Mouse (Mus musculus) liver, embryonic 14.5 days (tissue): Measurements from ENCODE around the gene Crabp2. TPM values are rescaled to one million over a fixed set of nuclear protein-coding genes. Genes with fewer than 3 reads are reported as not detected.

ENCODE experiments used
- ATAC-seq: fragments of 200-750 bp; cut with Nextera tagmentation; 2 replicates; pipeline ENCODE4 v1.8.0; 2017; ENCODE audit warnings: moderate number of reproducible peaks, mild to moderate bottlenecking, moderate library complexity; ENCODE audit not compliant: insufficient read depth
- DNase-seq, 3 experiments: peaks; one replicate each; pipeline ENCODE4 v3.0.0-alpha.2; 2012 to 2013; ENCODE audit warnings: low read depth in 3 of 3, low spot score in 3 of 3
- H3K27ac ChIP-seq: fragments of 300-500 bp; sonication (generic); 2 replicates; pipeline ENCODE4 v1.5.1; 2014; ENCODE audit warnings: moderate library complexity, mild to moderate bottlenecking, control low read depth, inconsistent platforms
- H3K27me3 ChIP-seq: fragments of 300-500 bp; sonication (generic); 2 replicates; pipeline ENCODE4 v1.6.1; 2014; ENCODE audit warnings: mild to moderate bottlenecking, low read length, moderate library complexity; ENCODE audit not compliant: control insufficient read depth, insufficient read depth
- H3K36me3 ChIP-seq: fragments of 300-500 bp; sonication (generic); replicated peaks from 2 replicates; pipeline ENCODE4 v1.6.1; 2014; ENCODE audit warnings: low read depth; ENCODE audit not compliant: control insufficient read depth, insufficient read depth
- H3K4me1 ChIP-seq, 2 experiments: fragments of 200-500 bp in 1 of 2; fragments of 300-500 bp in 1 of 2; sonication (generic) in 1 of 2; replicated peaks; 2 replicates each; pipeline ENCODE4 v1.6.1; 2012 to 2014; ENCODE audit warnings: antibody characterized with exemption in 1 of 2, inconsistent platforms in 1 of 2, low read length in 1 of 2; ENCODE audit not compliant: control insufficient read depth in 2 of 2, insufficient read depth in 2 of 2
- H3K4me2 ChIP-seq: fragments of 300-500 bp; sonication (generic); 2 replicates; pipeline ENCODE4 v1.6.1; 2014; ENCODE audit warnings: low read depth, mild to moderate bottlenecking, control low read depth, moderate library complexity
- H3K4me3 ChIP-seq, 2 experiments: fragments of 200-500 bp in 1 of 2; fragments of 300-500 bp in 1 of 2; sonication (generic) in 1 of 2; 2 replicates each; pipeline ENCODE4 v1.5.1; 2012 to 2014; ENCODE audit warnings: low read depth in 2 of 2, low read length in 2 of 2, mild to moderate bottlenecking in 2 of 2, control low read depth in 1 of 2, inconsistent platforms in 1 of 2, moderate library complexity in 1 of 2; ENCODE audit not compliant: insufficient read depth in 1 of 2
- H3K9ac ChIP-seq: fragments of 300-500 bp; sonication (generic); replicated peaks from 2 replicates; pipeline ENCODE4 v1.6.1; 2014; ENCODE audit warnings: mild to moderate bottlenecking, control low read depth, moderate library complexity
- H3K9me3 ChIP-seq: fragments of 300-500 bp; sonication (generic); 2 replicates; pipeline ENCODE4 v1.6.1; 2016; ENCODE audit warnings: low read length, mixed read lengths; ENCODE audit not compliant: control insufficient read depth
- CTCF ChIP-seq: IDR thresholded peaks from 2 replicates; pipeline ENCODE4 v1.5.1; 2016; ENCODE audit warnings: antibody characterized with exemption, low read depth, control low read depth
- EP300 ChIP-seq: IDR thresholded peaks from 2 replicates; pipeline ENCODE4 v1.6.1; 2016; ENCODE audit warnings: antibody characterized with exemption, low read depth
- WGBS: fragments of 180-500 bp; shearing (Covaris S2); extraction: QIAGEN DNeasy Blood & Tissue Kit; methylation state at CpG from one replicate; pipeline ENCODE4 v1.1.7; 2014; ENCODE audit not compliant: insufficient replicate concordance; 5-methylcytosine and 5-hydroxymethylcytosine counted together
- polyA plus RNA-seq, 2 experiments: library from polyadenylated mRNA; depleted of rRNA in 1 of 2; stranded (reverse) in 1 of 2; unstranded in 1 of 2; fragments of >200 nt; fragmentation: Nextera tagmentation in 1 of 2; extraction: Ambion mirVana in 1 of 2; gene quantifications; 2 replicates each; pipeline versions ENCODE4 v1.2.1 to v1.2.3; 2012 to 2014

Crabp2 gene
- polyA plus RNA-seq, 2 experiments = 0.10 to 0.17 TPM

DNA sequence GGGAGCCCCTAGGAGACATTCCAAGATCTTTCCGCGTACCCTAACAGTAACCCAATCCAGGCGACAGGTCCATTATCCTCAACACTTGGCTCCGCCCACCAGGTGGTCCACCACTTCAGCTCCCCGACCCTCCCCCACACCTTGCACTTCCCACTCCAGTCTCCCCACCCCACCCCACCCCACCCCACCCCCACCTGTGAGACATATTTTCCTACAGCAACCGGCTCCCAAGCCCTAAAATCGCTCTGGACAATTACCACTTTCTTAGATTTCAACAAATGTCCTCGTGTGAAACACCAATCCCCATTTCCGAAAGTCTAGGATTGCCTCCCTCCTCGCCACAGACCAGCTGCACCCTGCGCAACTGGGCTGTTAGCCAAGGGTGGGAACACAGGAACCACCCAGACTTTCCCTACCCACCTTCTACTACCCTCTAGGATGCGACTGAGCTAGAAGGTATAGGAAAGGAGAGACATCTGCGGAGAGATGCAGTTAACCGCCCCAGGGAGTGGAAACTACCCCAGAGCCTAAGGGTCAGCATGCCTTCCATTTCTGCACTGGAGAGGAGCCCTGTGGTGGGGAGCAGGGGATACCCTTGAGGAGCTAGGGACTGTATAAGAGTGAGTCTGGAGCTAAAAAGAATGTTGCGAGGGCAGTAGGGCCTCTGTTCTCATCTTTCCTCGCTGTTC, 944 bp downstream of the Crabp2 start:
- ATAC-seq = no peak
- no peaks in the 10 kb centered on the region for H3K4me1 ChIP-seq
- no peak overlapping the region for H3K27ac ChIP-seq
- H3K4me2 ChIP-seq = no peak overlapping the region
- no peak overlapping the region for H3K4me3 ChIP-seq
- no peak overlapping the region for H3K9ac ChIP-seq
- H3K9me3 ChIP-seq = no peaks in the 10 kb centered on the region
- no peak for TF ChIP-seq EP300
- TF ChIP-seq CTCF = no peak
- 12% methylated on average over 16 of the region's 16 CpGs for WGBS
- DNase-seq = no peak
- peaks cover 84% of the 10 kb centered on the region for H3K27me3 ChIP-seq
- no peaks in the 10 kb centered on the region for H3K36me3 ChIP-seq

DNA sequence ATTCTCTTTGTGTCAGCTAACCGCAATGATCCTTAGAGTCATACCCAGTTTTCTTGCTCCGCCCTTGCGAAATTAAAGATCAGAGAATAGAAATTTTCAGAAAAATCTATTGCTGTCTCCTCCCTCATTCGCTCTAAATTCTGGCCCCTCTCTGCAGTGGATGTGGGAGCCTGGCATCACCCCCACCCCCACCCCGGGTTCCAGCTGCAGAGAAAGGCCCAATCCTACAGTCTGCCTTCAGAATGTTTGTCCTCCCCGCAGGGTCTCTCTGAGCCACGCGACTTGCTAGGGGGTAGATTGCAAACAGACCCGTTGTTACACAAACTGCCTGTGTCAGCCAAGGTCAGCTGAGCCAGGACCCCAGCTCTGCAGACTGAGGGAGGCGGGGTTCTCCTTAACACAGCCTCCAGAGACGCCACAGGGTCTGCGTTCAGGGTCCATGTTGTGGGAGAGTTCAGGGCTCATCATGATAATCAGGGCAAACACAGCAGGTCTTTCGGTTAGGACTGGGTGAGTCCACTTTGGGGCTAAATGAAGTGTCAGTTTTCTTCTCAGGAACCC, 1.6 kb downstream of the Crabp2 start:
- ATAC-seq (no peak), DNase-seq (no peak)
- no peaks in the 10 kb centered on the region for H3K36me3 ChIP-seq
- H3K27ac ChIP-seq = no peak overlapping the region
- H3K9ac ChIP-seq = no peak overlapping the region
- no peaks in the 10 kb centered on the region for H3K4me1 ChIP-seq
- no peak overlapping the region for H3K4me2 ChIP-seq
- TF ChIP-seq EP300 (no peak), CTCF (no peak)
- H3K27me3 ChIP-seq = peaks cover 84% of the 10 kb centered on the region
- no peaks in the 10 kb centered on the region for H3K9me3 ChIP-seq
- H3K4me3 ChIP-seq = no peak overlapping the region
- WGBS = 7% methylated on average over 13 of the region's 13 CpGs

GRCm38 (mm10) chr3:87951946-87952345, 3.5 kb downstream of the Crabp2 start:
- H3K4me2 ChIP-seq = 0 out of 2 replicates have a peak overlapping the region, but pooled peaks have one; percentile 15
- DNase-seq (no peak), ATAC-seq (no peak)
- no peaks in the 10 kb centered on the region for H3K36me3 ChIP-seq
- H3K9ac ChIP-seq = no peak overlapping the region
- no peak for TF ChIP-seq CTCF
- no peak for TF ChIP-seq EP300
- no peaks in the 10 kb centered on the region for H3K9me3 ChIP-seq
- no peak overlapping the region for H3K27ac ChIP-seq
- H3K27me3 ChIP-seq = peaks cover 68% of the 10 kb centered on the region
- no peak overlapping the region for H3K4me3 ChIP-seq
- 7% methylated on average over 12 of the region's 12 CpGs for WGBS
- no peaks in the 10 kb centered on the region for H3K4me1 ChIP-seq

DNA sequence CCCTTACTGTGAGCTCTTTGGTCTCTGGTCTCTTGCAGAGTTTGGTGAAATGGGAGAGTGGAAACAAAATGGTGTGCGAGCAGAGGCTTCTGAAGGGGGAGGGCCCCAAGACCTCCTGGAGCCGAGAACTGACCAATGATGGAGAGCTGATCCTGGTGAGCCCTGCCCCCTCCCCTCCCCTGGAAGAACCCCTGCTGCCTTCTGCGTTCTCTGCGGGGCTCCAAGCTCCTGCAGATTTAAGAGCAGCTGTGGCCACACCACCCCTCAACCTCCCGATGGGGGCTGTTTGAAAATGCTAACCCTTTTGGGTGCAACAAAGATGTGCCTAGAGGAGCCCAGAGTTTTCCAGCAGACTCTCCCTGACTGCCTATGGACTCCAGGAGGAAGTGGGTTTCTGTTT, 4.0 kb downstream of the Crabp2 start:
- no peaks in the 10 kb centered on the region for H3K4me1 ChIP-seq
- ATAC-seq = no peak
- 4% methylated on average over 5 of the region's 5 CpGs for WGBS
- H3K9me3 ChIP-seq = no peaks in the 10 kb centered on the region
- peak overlapping the region in 1 of 2 experiments; percentile 12; a peak in 1 of 4 replicates for H3K4me3 ChIP-seq
- H3K27me3 ChIP-seq = peaks cover 66% of the 10 kb centered on the region
- H3K27ac ChIP-seq = no peak overlapping the region
- no peak for DNase-seq
- no peaks in the 10 kb centered on the region for H3K36me3 ChIP-seq
- TF ChIP-seq EP300 = no peak
- no peak for TF ChIP-seq CTCF
- peak overlapping the region; percentile 15 for H3K4me2 ChIP-seq
- no peak overlapping the region for H3K9ac ChIP-seq

DNA sequence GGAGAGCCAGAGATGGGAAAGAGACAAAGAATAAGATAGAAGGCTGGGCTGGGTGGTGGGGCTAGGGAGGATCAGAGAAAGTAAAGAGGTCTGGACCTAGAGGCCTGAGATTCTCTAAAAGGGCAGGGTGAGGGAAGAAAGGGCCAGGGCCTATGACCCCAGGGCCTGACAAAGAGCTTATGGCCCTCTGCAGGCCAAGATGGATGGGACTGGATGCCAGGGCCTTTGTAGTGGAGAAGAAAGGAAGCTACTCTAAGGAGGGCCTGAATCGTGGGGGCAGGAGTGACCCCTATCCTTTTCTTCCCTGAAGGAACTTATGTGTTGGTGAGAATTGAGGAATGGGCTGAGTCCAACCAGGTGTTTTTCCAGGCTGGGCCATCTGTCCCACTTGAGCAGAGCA, 9.6 kb downstream of the Crabp2 start:
- Histone ChIP-seq H3K4me2 (no peak overlapping the region), H3K4me3 (no peak overlapping the region), H3K36me3 (no peaks in the 10 kb centered on the region), H3K27me3 (peaks cover 25% of the 10 kb centered on the region), H3K9me3 (no peaks in the 10 kb centered on the region), H3K27ac (no peak overlapping the region), H3K9ac (no peak overlapping the region), H3K4me1 (peaks cover 0 to 2% of the 10 kb centered on the region in 2 experiments; a peak in 1 of 4 replicates)
- 47% methylated on average over 1 of the region's 1 CpGs for whole genome bisulfite sequencing
- DNase-seq = no peak
- ATAC-seq = no peak
- TF ChIP-seq EP300 (no peak), CTCF (no peak)
